Mouse (Mus musculus): ENCODE results near the gene Tnfrsf11a. TPM values are rescaled to one million over a fixed set of nuclear protein-coding genes. Genes with fewer than 3 reads are reported as not detected.

Gene Tnfrsf11a
- polyA plus RNA-seq, 1 experiment from 2014 or later: 0.30 TPM

Other genes with a start within 250 kb of the Tnfrsf11a start
- 11.3 and 13.0 TPM in 2 replicates for gene Pign, start 117.0 kb upstream of the Tnfrsf11a start, polyA plus RNA-seq (2016; fragmentation: Nextera tagmentation; extraction: Ambion mirVana)
- gene Relch, start 116.9 kb upstream of the Tnfrsf11a start, polyA plus RNA-seq (2016; fragmentation: Nextera tagmentation; extraction: Ambion mirVana): 22.0 and 22.3 TPM in 2 replicates
- 2.1 and 2.4 TPM in 2 replicates for gene Zcchc2, start 209.7 kb downstream of the Tnfrsf11a start, polyA plus RNA-seq (2016; fragmentation: Nextera tagmentation; extraction: Ambion mirVana)

All from forebrain, embryonic 10.5 days (tissue).